Mouse (Mus musculus): Measurements from ENCODE around the gene Crispld2. TPM values are rescaled to one million over a fixed set of nuclear protein-coding genes. Genes with fewer than 3 reads are reported as not detected.

Gene Crispld2
- polyA plus RNA-seq, 1 experiment = 16.7 TPM

DNA sequence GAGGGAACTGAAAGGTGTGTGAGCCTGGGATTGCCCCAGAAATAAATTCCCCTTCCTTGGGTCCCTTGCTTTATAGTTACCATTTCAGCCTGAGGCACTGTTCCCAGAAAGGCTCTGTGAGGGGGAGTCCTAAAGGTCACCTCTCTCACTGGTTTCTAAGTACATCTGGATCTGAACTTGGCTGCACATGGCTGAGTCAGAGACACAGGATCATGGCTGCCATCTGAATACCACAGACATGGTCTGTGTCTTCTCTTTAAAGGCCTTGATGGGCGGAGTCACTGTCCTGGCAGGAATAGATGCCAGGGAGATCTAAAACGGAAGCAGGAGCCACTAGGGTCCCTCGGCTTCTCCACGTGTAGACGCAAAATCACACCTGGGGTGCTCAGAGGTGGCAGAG lies 38.2 kb downstream of the Crispld2 start:
- WGBS = 74% methylated on average over 5 of the region's 5 CpGs
- Histone ChIP-seq H3K4me3 (ENCODE audit: insufficient read depth, low read depth, low read length) (no peak overlapping the region), H3K27me3 (replicated peaks; ENCODE audit: control insufficient read depth, insufficient read depth, low read length) (no peaks in the 10 kb centered on the region), H3K27ac (ENCODE audit: insufficient read depth, low read depth, low read length) (no peak overlapping the region), H3K4me1 (ENCODE audit: control insufficient read depth, insufficient read depth, low read length) (no peaks in the 10 kb centered on the region), H3K36me3 (ENCODE audit: control insufficient read depth, insufficient read depth, low read length) (no peaks in the 10 kb centered on the region)
- TF ChIP-seq POLR2A (IDR thresholded peaks at IDR 0.05; ENCODE audit: low read depth, low read length) (no peak), CTCF (conservative IDR thresholded peaks at IDR 0.05; ENCODE audit: insufficient read depth, insufficient read length, low read depth, low read length) (no peak)
- no peak for DNase-seq

DNA sequence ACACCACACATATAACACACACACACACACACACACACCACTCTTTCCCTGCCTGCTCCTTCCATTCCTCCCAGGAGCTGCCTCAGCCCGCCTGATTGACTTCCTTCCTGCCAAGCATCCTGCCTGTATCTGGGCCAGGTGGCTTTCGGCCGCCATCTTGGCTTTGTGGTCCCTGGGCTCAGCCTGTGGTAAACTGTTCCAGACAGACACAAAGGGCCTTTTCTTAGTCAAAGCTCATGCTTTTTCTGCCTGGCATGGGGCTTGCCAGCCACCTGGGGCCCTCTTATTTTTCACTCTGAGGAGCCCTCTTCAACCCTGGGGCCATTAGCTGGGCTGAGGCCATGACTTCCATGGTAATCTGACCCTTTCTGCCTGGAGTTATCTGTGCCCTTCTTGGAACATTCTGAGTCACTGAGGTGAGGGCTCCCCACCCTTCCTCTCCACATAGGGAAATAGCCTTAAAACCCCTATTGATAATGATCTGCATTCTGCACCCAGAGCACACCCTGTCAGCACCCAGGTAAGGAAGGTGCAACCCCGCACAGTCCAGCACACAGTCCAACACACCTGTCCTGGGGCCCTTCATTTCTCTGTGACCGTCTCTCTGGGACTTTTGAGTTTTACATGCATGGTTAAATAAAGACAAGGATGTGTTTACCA lies 40.4 kb downstream of the Crispld2 start:
- no peaks in the 10 kb centered on the region for H3K36me3 ChIP-seq (ENCODE audit: control insufficient read depth, insufficient read depth, low read length)
- DNase-seq = no peak
- 0 out of 2 replicates have a peak, but pooled peaks cover 3% of the 10 kb centered on the region for H3K4me1 ChIP-seq (ENCODE audit: control insufficient read depth, insufficient read depth, low read length)
- H3K27ac ChIP-seq (ENCODE audit: insufficient read depth, low read depth, low read length) = no peak overlapping the region
- H3K27me3 ChIP-seq (replicated peaks; ENCODE audit: control insufficient read depth, insufficient read depth, low read length) = no peaks in the 10 kb centered on the region
- TF ChIP-seq POLR2A (IDR thresholded peaks at IDR 0.05; ENCODE audit: low read depth, low read length) (no peak), CTCF (conservative IDR thresholded peaks at IDR 0.05; ENCODE audit: insufficient read depth, insufficient read length, low read depth, low read length) (no peak)
- no peak overlapping the region for H3K4me3 ChIP-seq (ENCODE audit: insufficient read depth, low read depth, low read length)
- whole genome bisulfite sequencing = 95% methylated on average over 5 of the region's 5 CpGs

DNA sequence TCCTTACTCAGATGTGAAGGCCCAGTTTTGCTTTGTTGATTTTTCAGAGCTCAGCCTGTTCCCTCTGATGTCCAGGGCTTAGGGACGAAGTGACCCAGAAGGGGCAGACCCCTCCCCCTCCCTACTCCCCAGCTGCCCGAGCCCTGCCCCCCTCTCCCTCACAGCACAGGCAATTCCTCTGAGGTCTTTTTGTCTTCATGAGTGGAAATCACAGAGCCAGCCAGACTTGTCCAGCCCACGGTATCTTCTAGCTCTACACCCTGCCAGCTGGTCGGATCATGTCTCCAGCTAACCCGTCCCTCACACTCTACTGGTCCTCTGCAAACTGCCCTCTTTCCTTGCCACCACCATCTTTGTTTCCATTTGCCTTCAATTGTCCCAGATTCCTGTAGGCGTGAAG lies 42.2 kb downstream of the Crispld2 start:
- Histone ChIP-seq H3K27me3 (replicated peaks; ENCODE audit: control insufficient read depth, insufficient read depth, low read length) (no peaks in the 10 kb centered on the region), H3K4me1 (ENCODE audit: control insufficient read depth, insufficient read depth, low read length) (0 out of 2 replicates have a peak, but pooled peaks cover 3% of the 10 kb centered on the region), H3K27ac (ENCODE audit: insufficient read depth, low read depth, low read length) (no peak overlapping the region), H3K4me3 (ENCODE audit: insufficient read depth, low read depth, low read length) (no peak overlapping the region), H3K36me3 (ENCODE audit: control insufficient read depth, insufficient read depth, low read length) (no peaks in the 10 kb centered on the region)
- no peak for DNase-seq
- no peak for TF ChIP-seq POLR2A (IDR thresholded peaks at IDR 0.05; ENCODE audit: low read depth, low read length)
- no peak for TF ChIP-seq CTCF (conservative IDR thresholded peaks at IDR 0.05; ENCODE audit: insufficient read depth, insufficient read length, low read depth, low read length)
- 73% methylated on average over 6 of the region's 6 CpGs for WGBS

DNA sequence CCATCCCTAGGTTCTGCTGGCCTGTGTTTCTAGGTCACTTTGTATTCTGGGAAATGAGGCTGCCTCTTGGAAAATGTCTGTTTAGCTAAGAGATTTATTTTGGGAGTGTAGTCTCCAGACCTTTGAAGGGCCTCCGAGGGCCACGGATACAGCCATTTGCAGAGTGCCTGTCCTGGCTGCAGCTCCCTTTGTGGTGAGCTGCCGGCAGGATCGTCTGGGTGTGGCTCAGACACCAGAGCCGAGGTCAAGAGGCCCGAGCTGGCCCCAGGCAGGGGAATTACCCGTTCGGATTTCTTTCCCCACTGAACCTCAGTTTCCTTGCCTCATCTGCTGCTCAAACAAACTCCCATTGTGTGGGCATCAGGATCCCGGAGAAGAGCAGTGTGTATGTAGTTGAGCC lies 43.9 kb downstream of the Crispld2 start:
- WGBS = 38% methylated on average over 9 of the region's 9 CpGs

DNA sequence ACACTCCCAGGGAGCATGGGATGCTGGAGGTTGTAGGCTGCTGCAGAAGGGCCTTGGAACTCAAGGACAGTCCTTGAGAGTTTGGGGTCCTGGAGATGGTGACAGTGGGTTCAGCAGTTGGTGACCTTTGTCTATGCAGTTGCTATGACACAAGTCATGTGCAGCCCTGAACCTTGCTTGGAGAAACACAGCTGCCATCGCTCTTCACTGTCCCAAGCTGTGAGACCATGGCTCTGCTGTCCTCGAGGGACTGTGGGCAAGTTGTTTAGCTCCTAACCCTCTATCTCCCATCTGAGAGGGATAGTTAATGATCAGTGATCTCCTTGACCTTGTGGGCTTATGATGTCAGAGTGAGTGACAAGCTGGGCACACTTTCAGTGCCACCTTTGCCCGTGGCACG lies 44.3 kb downstream of the Crispld2 start:
- no peak overlapping the region for H3K27ac ChIP-seq (ENCODE audit: insufficient read depth, low read depth, low read length)
- H3K36me3 ChIP-seq (ENCODE audit: control insufficient read depth, insufficient read depth, low read length) = no peaks in the 10 kb centered on the region
- no peak overlapping the region for H3K4me3 ChIP-seq (ENCODE audit: insufficient read depth, low read depth, low read length)
- DNase-seq = no peak
- TF ChIP-seq CTCF (conservative IDR thresholded peaks at IDR 0.05; ENCODE audit: insufficient read depth, insufficient read length, low read depth, low read length) = no peak
- no peak for TF ChIP-seq POLR2A (IDR thresholded peaks at IDR 0.05; ENCODE audit: low read depth, low read length)
- H3K4me1 ChIP-seq (ENCODE audit: control insufficient read depth, insufficient read depth, low read length) = 0 out of 2 replicates have a peak, but pooled peaks cover 3% of the 10 kb centered on the region
- H3K27me3 ChIP-seq (replicated peaks; ENCODE audit: control insufficient read depth, insufficient read depth, low read length) = no peaks in the 10 kb centered on the region
- WGBS = 43% methylated on average over 4 of the region's 4 CpGs

More for the DNA sequence above, 43.9 kb downstream of the Crispld2 start:
- Histone ChIP-seq H3K4me1 (ENCODE audit: control insufficient read depth, insufficient read depth, low read length) (0 out of 2 replicates have a peak, but pooled peaks cover 3% of the 10 kb centered on the region), H3K4me3 (ENCODE audit: insufficient read depth, low read depth, low read length) (no peak overlapping the region), H3K27ac (ENCODE audit: insufficient read depth, low read depth, low read length) (no peak overlapping the region), H3K36me3 (ENCODE audit: control insufficient read depth, insufficient read depth, low read length) (no peaks in the 10 kb centered on the region), H3K27me3 (replicated peaks; ENCODE audit: control insufficient read depth, insufficient read depth, low read length) (no peaks in the 10 kb centered on the region)
- peak; percentile 50 for DNase-seq
- no peak for TF ChIP-seq POLR2A (IDR thresholded peaks at IDR 0.05; ENCODE audit: low read depth, low read length)
- TF ChIP-seq CTCF (conservative IDR thresholded peaks at IDR 0.05; ENCODE audit: insufficient read depth, insufficient read length, low read depth, low read length) = no peak

DNA sequence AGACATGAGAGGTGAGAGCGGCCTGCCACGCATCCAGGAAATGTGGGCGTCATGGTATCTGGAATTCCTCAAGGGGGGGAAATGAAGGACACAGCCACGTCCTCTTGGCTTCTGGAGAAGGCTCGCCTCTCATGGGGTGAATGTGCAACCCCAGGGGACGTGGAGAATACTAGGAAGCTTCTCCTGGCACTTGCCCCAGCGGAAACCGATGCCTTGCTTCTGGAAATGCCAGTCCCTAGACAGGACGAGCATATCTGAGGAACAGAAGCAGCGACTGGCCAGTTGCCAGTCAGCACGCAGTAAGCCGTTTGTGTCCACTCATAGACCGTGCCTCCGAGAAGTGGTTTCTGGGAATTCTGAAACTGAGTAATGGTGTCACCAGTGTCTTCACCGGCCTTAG lies 45.0 kb downstream of the Crispld2 start:
- peak; percentile 67 for DNase-seq
- H3K27ac ChIP-seq (ENCODE audit: insufficient read depth, low read depth, low read length) = no peak overlapping the region
- 0 out of 2 replicates have a peak, but pooled peaks cover 3% of the 10 kb centered on the region for H3K4me1 ChIP-seq (ENCODE audit: control insufficient read depth, insufficient read depth, low read length)
- no peaks in the 10 kb centered on the region for H3K36me3 ChIP-seq (ENCODE audit: control insufficient read depth, insufficient read depth, low read length)
- no peaks in the 10 kb centered on the region for H3K27me3 ChIP-seq (replicated peaks; ENCODE audit: control insufficient read depth, insufficient read depth, low read length)
- WGBS = 65% methylated on average over 15 of the region's 15 CpGs
- TF ChIP-seq POLR2A (IDR thresholded peaks at IDR 0.05; ENCODE audit: low read depth, low read length) (no peak), CTCF (conservative IDR thresholded peaks at IDR 0.05; ENCODE audit: insufficient read depth, insufficient read length, low read depth, low read length) (no peak)
- no peak overlapping the region for H3K4me3 ChIP-seq (ENCODE audit: insufficient read depth, low read depth, low read length)

DNA sequence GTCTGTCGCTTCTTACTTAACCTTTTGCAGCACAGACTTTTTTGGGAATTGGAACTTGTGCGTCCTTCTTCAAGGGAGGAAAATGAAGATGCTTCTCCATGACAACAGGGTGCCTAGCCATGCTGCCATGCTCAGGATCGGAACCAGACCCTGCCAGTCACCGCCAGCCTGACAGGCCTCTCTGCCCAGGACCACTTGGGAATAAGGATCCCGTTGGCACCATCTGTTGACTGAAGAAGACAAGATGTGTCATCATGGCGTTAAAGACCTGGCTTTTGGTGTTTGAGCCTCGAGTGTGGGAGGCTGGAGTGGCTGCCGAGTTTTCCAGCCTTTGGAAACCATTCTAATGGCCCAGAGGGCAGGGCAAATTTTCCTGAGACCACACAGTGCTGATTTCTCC lies 45.4 kb downstream of the Crispld2 start:
- no peak for DNase-seq
- Histone ChIP-seq H3K27me3 (replicated peaks; ENCODE audit: control insufficient read depth, insufficient read depth, low read length) (no peaks in the 10 kb centered on the region), H3K4me3 (ENCODE audit: insufficient read depth, low read depth, low read length) (no peak overlapping the region), H3K36me3 (ENCODE audit: control insufficient read depth, insufficient read depth, low read length) (no peaks in the 10 kb centered on the region), H3K4me1 (ENCODE audit: control insufficient read depth, insufficient read depth, low read length) (0 out of 2 replicates have a peak, but pooled peaks cover 3% of the 10 kb centered on the region), H3K27ac (ENCODE audit: insufficient read depth, low read depth, low read length) (no peak overlapping the region)
- TF ChIP-seq CTCF (conservative IDR thresholded peaks at IDR 0.05; ENCODE audit: insufficient read depth, insufficient read length, low read depth, low read length) (no peak), POLR2A (IDR thresholded peaks at IDR 0.05; ENCODE audit: low read depth, low read length) (no peak)
- WGBS = 87% methylated on average over 8 of the region's 8 CpGs

Measured in kidney, adult 2 months (tissue).